Mouse (Mus musculus) gastrocnemius, postnatal 10 days (tissue): ENCODE data around the gene Nav2. TPM values are rescaled to one million over a fixed set of nuclear protein-coding genes. Genes with fewer than 3 reads are reported as not detected.
A peak's percentile ranks its signal among the peaks of the same experiment; 100 is the strongest.

ENCODE experiments used
- DNase-seq: peaks from one replicate; pipeline ENCODE4 v3.0.0; 2021; ENCODE audit warnings: mixed read lengths
- long read RNA-seq, 2 experiments: library from polyadenylated mRNA; stranded (forward); transcript quantifications; one replicate each; pipeline ENCODE4 v2.0.0; 2021
- total RNA-seq, 2 experiments: library from RNA; stranded (reverse); gene quantifications; 2 replicates each; pipeline ENCODE4 v1.2.3; 2021

Gene Nav2
- total RNA-seq, result 10 to 100 TPM; 55.8 to 80.1 TPM
- long read RNA-seq, experiment 1, partial matches to known transcripts, result 1 of 3 reads
- long read RNA-seq, experiment 1, other reads (novel, unspliced or antisense), result 2 of 3 reads
- long read RNA-seq, experiment 2, partial matches to known transcripts, result 0 of 1 reads
- long read RNA-seq, experiment 2, other reads (novel, unspliced or antisense), result 1 of 1 reads

GRCm38 (mm10) chr7:48908521-48909341, at the start of gene Nav2:
Gene Nav2, plus strand, starts transcription at chr7:48908716.
- DNase-seq, result no peak

- DNase-seq, result no peak
These were observed 49.2 kb upstream of the Nav2 start for GRCm38 (mm10) chr7:48859362-48859761.

- no peak for DNase-seq
These were observed 47.6 kb upstream of the Nav2 start for GRCm38 (mm10) chr7:48860948-48861347.

GRCm38 (mm10) chr7:48861796-48862195, 46.7 kb upstream of the Nav2 start:
- DNase-seq, result no peak

- DNase-seq, result no peak
These were observed 44.3 kb upstream of the Nav2 start for GRCm38 (mm10) chr7:48864199-48864598.

GRCm38 (mm10) chr7:48864671-48865458, 43.7 kb upstream of the Nav2 start:
- DNase-seq, result no peak

- no peak for DNase-seq
These were observed 40.9 kb upstream of the Nav2 start for GRCm38 (mm10) chr7:48867576-48867975.

GRCm38 (mm10) chr7:48870144-48870543, 38.4 kb upstream of the Nav2 start:
- DNase-seq, result no peak

- DNase-seq, result no peak
These were observed 37.8 kb upstream of the Nav2 start for GRCm38 (mm10) chr7:48870579-48871180.

- no peak for DNase-seq
These were observed 37.2 kb upstream of the Nav2 start for GRCm38 (mm10) chr7:48871292-48871691.

GRCm38 (mm10) chr7:48875096-48875495, 33.4 kb upstream of the Nav2 start:
- DNase-seq, result no peak

- peak; percentile 21 for DNase-seq
These were observed 32.0 kb upstream of the Nav2 start for GRCm38 (mm10) chr7:48876526-48876925.

GRCm38 (mm10) chr7:48877786-48878390, 30.6 kb upstream of the Nav2 start:
- no peak for DNase-seq

- no peak for DNase-seq
These were observed 28.9 kb upstream of the Nav2 start for GRCm38 (mm10) chr7:48879574-48879973.

GRCm38 (mm10) chr7:48880591-48881481, 27.7 kb upstream of the Nav2 start:
- peak; percentile 95 for DNase-seq

- DNase-seq, result peak; percentile 79
These were observed 27.0 kb upstream of the Nav2 start, which contains the start of gene E2f8 for GRCm38 (mm10) chr7:48881486-48881885. Gene E2f8, minus strand, starts transcription at chr7:48881596.

- peak; percentile 20 for DNase-seq
These were observed 26.4 kb upstream of the Nav2 start for GRCm38 (mm10) chr7:48881971-48882609.

GRCm38 (mm10) chr7:48883525-48884265, 24.8 kb upstream of the Nav2 start:
- no peak for DNase-seq

- DNase-seq, result no peak
These were observed 24.3 kb upstream of the Nav2 start for GRCm38 (mm10) chr7:48884266-48884611.

- no peak for DNase-seq
These were observed 20.5 kb upstream of the Nav2 start for GRCm38 (mm10) chr7:48887973-48888372.
